Mouse (Mus musculus) erythroblast, adult 5-6 weeks (primary cell): ENCODE measurements at regions not wholly inside any gene's neighbourhood (a gene's known extent, or its start where the extent isn't known, plus 50 kb on each side); places are given as distances from the start of the nearest gene placed in this dataset.

Source experiments
- ATAC-seq: replicated peaks from 2 replicates; pipeline ENCODE4 v1.8.0; 2016; ENCODE audit warnings: moderate number of reproducible peaks, mild to moderate bottlenecking, moderate TSS enrichment, inconsistent platforms; ENCODE audit not compliant: poor library complexity, low FRiP score, severe bottlenecking

- no peak for ATAC-seq
Measured at GRCm38 (mm10) chr2:170294657-170295056, 133.0 kb downstream of the Bcas1 start.

GRCm38 (mm10) chr2:170291841-170292655 is 135.6 kb downstream of the Bcas1 start:
- no peak for ATAC-seq

GRCm38 (mm10) chr2:170289378-170289960 is 138.2 kb downstream of the Bcas1 start:
- ATAC-seq, result no peak

- no peak for ATAC-seq
Measured at GRCm38 (mm10) chr2:170288787-170289186, 138.9 kb downstream of the Bcas1 start.

GRCm38 (mm10) chr2:170288196-170288595 is 139.4 kb downstream of the Bcas1 start:
- no peak for ATAC-seq

GRCm38 (mm10) chr2:170287301-170287885 is 139.5 kb upstream of the Zfp217 start:
- no peak for ATAC-seq

GRCm38 (mm10) chr2:170286773-170287172 is 138.9 kb upstream of the Zfp217 start:
- ATAC-seq, result no peak

- no peak for ATAC-seq
Measured at GRCm38 (mm10) chr2:170282463-170282862, 134.6 kb upstream of the Zfp217 start.

- no peak for ATAC-seq
Measured at GRCm38 (mm10) chr2:170281311-170282008, 133.6 kb upstream of the Zfp217 start.

GRCm38 (mm10) chr2:170280733-170281132 is 132.8 kb upstream of the Zfp217 start:
- ATAC-seq, result no peak

GRCm38 (mm10) chr2:170277896-170278295 is 130.0 kb upstream of the Zfp217 start:
- ATAC-seq, result no peak

- ATAC-seq, result no peak
Measured at GRCm38 (mm10) chr2:170277182-170277767, 129.4 kb upstream of the Zfp217 start.

GRCm38 (mm10) chr2:170275687-170276086 is 127.8 kb upstream of the Zfp217 start:
- ATAC-seq, result no peak

GRCm38 (mm10) chr2:170269926-170270577 is 122.1 kb upstream of the Zfp217 start:
- no peak for ATAC-seq

GRCm38 (mm10) chr2:170268080-170268479 is 120.2 kb upstream of the Zfp217 start:
- ATAC-seq, result no peak

GRCm38 (mm10) chr2:170267152-170267551 is 119.2 kb upstream of the Zfp217 start:
- ATAC-seq, result no peak

GRCm38 (mm10) chr2:170266407-170267101 is 118.7 kb upstream of the Zfp217 start:
- ATAC-seq, result no peak

GRCm38 (mm10) chr2:170263594-170263993 is 115.7 kb upstream of the Zfp217 start:
- ATAC-seq, result no peak

- no peak for ATAC-seq
Measured at GRCm38 (mm10) chr2:170261191-170261590, 113.3 kb upstream of the Zfp217 start.
